Mouse (Mus musculus) limb, embryonic 14.5 days (tissue): ENCODE measurements around the gene Tdrd9. TPM values are rescaled to one million over a fixed set of nuclear protein-coding genes. Genes with fewer than 3 reads are reported as not detected.
A peak's percentile ranks its signal among the peaks of the same experiment; 100 is the strongest.

Experiments used
- ATAC-seq: fragments of 200-750 bp; cut with Nextera tagmentation; 2 replicates; pipeline ENCODE4 v1.8.0; 2017; ENCODE audit warnings: low read depth, moderate number of reproducible peaks, moderate TSS enrichment; ENCODE audit not compliant: low FRiP score
- DNase-seq: peaks from one replicate; pipeline ENCODE4 v3.0.0-alpha.2; 2015; ENCODE audit warnings: low spot score
- H3K27ac ChIP-seq: fragments of 300-500 bp; sonication (generic); replicated peaks from 2 replicates; pipeline ENCODE4 v1.5.1; 2014; ENCODE audit warnings: low read depth, mild to moderate bottlenecking, low read length, moderate library complexity, mixed read lengths
- H3K27me3 ChIP-seq: fragments of 300-500 bp; sonication (generic); 2 replicates; pipeline ENCODE4 v1.6.1; 2014; ENCODE audit warnings: low read length, mixed read lengths; ENCODE audit not compliant: control insufficient read depth, insufficient read depth
- H3K36me3 ChIP-seq: fragments of 300-500 bp; sonication (generic); 2 replicates; pipeline ENCODE4 v1.6.1; 2014; ENCODE audit warnings: mild to moderate bottlenecking, low read length, moderate library complexity, mixed read lengths; ENCODE audit not compliant: control insufficient read depth, insufficient read depth
- H3K4me1 ChIP-seq: fragments of 300-500 bp; sonication (generic); 2 replicates; pipeline ENCODE4 v1.6.1; 2014; ENCODE audit warnings: antibody characterized with exemption, low read length, mixed read lengths; ENCODE audit not compliant: control insufficient read depth, insufficient read depth
- H3K4me2 ChIP-seq: fragments of 300-500 bp; sonication (generic); replicated peaks from 2 replicates; pipeline ENCODE4 v1.6.1; 2014; ENCODE audit warnings: low read depth, mild to moderate bottlenecking, low read length, moderate library complexity; ENCODE audit not compliant: severe bottlenecking
- H3K4me3 ChIP-seq: fragments of 300-500 bp; sonication (generic); replicated peaks from 2 replicates; pipeline ENCODE4 v1.5.1; 2014; ENCODE audit warnings: low read length
- H3K9ac ChIP-seq: fragments of 300-500 bp; sonication (generic); 2 replicates; pipeline ENCODE4 v1.6.1; 2014; ENCODE audit warnings: mild to moderate bottlenecking, low read depth, low read length, moderate library complexity; ENCODE audit not compliant: severe bottlenecking
- H3K9me3 ChIP-seq: fragments of 300-500 bp; sonication (generic); 2 replicates; pipeline ENCODE4 v1.6.1; 2016; ENCODE audit warnings: low read length; ENCODE audit not compliant: control insufficient read depth
- POLR2A ChIP-seq: fragments of 200-500 bp; IDR thresholded peaks from 2 replicates; pipeline ENCODE4 v1.8.0; 2012; ENCODE audit warnings: inconsistent platforms, mild to moderate bottlenecking, moderate library complexity, borderline replicate concordance; ENCODE audit not compliant: insufficient read depth, insufficient read length; ENCODE audit errors: extremely low read depth
- WGBS: fragments of 180-500 bp; shearing (Covaris S2); extraction: QIAGEN DNeasy Blood & Tissue Kit; methylation state at CpG from one replicate; pipeline ENCODE4 v1.1.7; 2014; 5-methylcytosine and 5-hydroxymethylcytosine counted together
- polyA plus RNA-seq, 2 experiments: library from polyadenylated mRNA; depleted of rRNA in 1 of 2; stranded (reverse) in 1 of 2; unstranded in 1 of 2; fragments of >200 nt; fragmentation: Nextera tagmentation in 1 of 2; extraction: Ambion mirVana in 1 of 2; gene quantifications; 2 replicates each; pipeline versions ENCODE4 v1.2.1 to v1.2.3; 2012 to 2014

Gene Tdrd9
- polyA plus RNA-seq, 2 experiments = 0.23 to 0.78 TPM

- no peaks in the 10 kb centered on the region for H3K27me3 ChIP-seq
- no peak for TF ChIP-seq POLR2A
- H3K4me2 ChIP-seq = no peak overlapping the region
- H3K36me3 ChIP-seq = no peaks in the 10 kb centered on the region
- H3K9me3 ChIP-seq = no peaks in the 10 kb centered on the region
- 88% methylated on average over 14 of the region's 14 CpGs for WGBS
- no peak for DNase-seq
- no peaks in the 10 kb centered on the region for H3K4me1 ChIP-seq
- ATAC-seq = no peak
- H3K9ac ChIP-seq = no peak overlapping the region
- no peak overlapping the region for H3K4me3 ChIP-seq
- no peak overlapping the region for H3K27ac ChIP-seq
These were observed 71.3 kb downstream of the Tdrd9 start for GRCm38 (mm10) chr12:112042681-112043080.

DNA sequence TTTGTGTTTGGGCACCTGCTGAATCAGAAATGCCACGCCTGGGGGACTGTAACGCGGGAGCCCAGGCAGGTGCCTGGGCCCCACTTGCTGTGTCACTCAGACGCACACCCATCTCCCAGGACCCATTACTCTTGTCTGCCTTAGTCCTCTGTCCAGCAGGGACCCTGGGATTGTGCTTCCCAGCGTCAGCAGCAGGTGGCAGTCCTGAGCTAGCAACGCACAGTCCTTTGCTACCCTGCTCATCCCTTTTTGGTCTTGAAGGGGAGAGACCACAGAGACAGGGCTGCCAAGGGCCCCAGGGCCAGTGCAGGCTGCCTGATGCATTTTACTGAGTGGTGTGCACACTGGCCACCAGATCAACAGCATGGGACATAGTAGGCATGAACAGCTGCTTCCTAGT lies 106.3 kb downstream of the Tdrd9 start:
- TF ChIP-seq POLR2A = no peak
- Histone ChIP-seq H3K4me2 (no peak overlapping the region), H3K36me3 (no peaks in the 10 kb centered on the region), H3K4me3 (no peak overlapping the region), H3K27me3 (no peaks in the 10 kb centered on the region), H3K27ac (no peak overlapping the region), H3K9me3 (no peaks in the 10 kb centered on the region), H3K9ac (no peak overlapping the region), H3K4me1 (no peaks in the 10 kb centered on the region)
- ATAC-seq = peak; percentile 30; the same call in 1 of the 2 replicates
- WGBS = 5% methylated on average over 6 of the region's 6 CpGs
- DNase-seq = peak; percentile 52

- Histone ChIP-seq H3K27ac (no peak overlapping the region), H3K9me3 (no peaks in the 10 kb centered on the region), H3K27me3 (no peaks in the 10 kb centered on the region), H3K4me1 (no peaks in the 10 kb centered on the region), H3K4me3 (no peak overlapping the region), H3K4me2 (no peak overlapping the region), H3K36me3 (no peaks in the 10 kb centered on the region), H3K9ac (no peak overlapping the region)
- no peak for TF ChIP-seq POLR2A
- no peak for ATAC-seq
- no peak for DNase-seq
- 77% methylated on average over 8 of the region's 8 CpGs for WGBS
These were observed 108.6 kb downstream of the Tdrd9 start for GRCm38 (mm10) chr12:112079911-112080310.

GRCm38 (mm10) chr12:112080911-112081310 lies 109.6 kb downstream of the Tdrd9 start:
- DNase-seq (no peak), ATAC-seq (no peak)
- TF ChIP-seq POLR2A = no peak
- WGBS = 89% methylated on average over 4 of the region's 4 CpGs
- Histone ChIP-seq H3K4me2 (no peak overlapping the region), H3K27me3 (no peaks in the 10 kb centered on the region), H3K27ac (no peak overlapping the region), H3K4me1 (no peaks in the 10 kb centered on the region), H3K36me3 (no peaks in the 10 kb centered on the region), H3K9ac (no peak overlapping the region), H3K9me3 (no peaks in the 10 kb centered on the region), H3K4me3 (no peak overlapping the region)

- H3K27ac ChIP-seq = no peak overlapping the region
- peaks cover 6% of the 10 kb centered on the region for H3K4me1 ChIP-seq
- no peak for ATAC-seq
- no peak overlapping the region for H3K4me2 ChIP-seq
- no peaks in the 10 kb centered on the region for H3K36me3 ChIP-seq
- H3K27me3 ChIP-seq = no peaks in the 10 kb centered on the region
- H3K9me3 ChIP-seq = no peaks in the 10 kb centered on the region
- no peak overlapping the region for H3K4me3 ChIP-seq
- H3K9ac ChIP-seq = no peak overlapping the region
- WGBS = 52% methylated on average over 1 of the region's 1 CpGs
- DNase-seq = no peak
- TF ChIP-seq POLR2A = no peak
These were observed 110.9 kb downstream of the Tdrd9 start for GRCm38 (mm10) chr12:112082241-112082640.

DNA sequence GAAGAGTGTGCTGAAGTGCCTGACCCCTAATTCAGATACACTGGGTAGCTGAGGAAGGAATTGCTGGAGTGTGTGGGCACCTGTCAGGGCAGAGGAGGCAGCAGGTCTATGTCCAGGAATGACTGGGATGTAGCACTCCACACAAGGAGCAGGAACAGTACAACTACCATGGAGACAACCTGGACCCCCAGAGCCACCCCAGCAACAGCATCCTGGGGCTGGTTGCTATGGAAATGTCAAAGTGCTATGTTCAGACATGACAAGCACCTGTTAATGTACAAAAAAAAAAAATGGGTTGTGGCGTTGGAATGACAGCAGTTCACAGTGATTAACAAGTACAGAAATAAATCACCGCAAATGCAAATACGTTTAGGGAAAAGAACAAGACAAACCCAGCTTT lies 114.9 kb downstream of the Tdrd9 start:
- Histone ChIP-seq H3K36me3 (no peaks in the 10 kb centered on the region), H3K4me1 (peaks cover 6% of the 10 kb centered on the region), H3K27ac (no peak overlapping the region), H3K27me3 (no peaks in the 10 kb centered on the region), H3K9me3 (no peaks in the 10 kb centered on the region), H3K4me3 (no peak overlapping the region), H3K9ac (no peak overlapping the region), H3K4me2 (no peak overlapping the region)
- no peak for ATAC-seq
- WGBS = 69% methylated on average over 3 of the region's 3 CpGs
- no peak for TF ChIP-seq POLR2A
- no peak for DNase-seq
